Mouse (Mus musculus): Measurements from ENCODE around the gene Htr1b. TPM values are rescaled to one million over a fixed set of nuclear protein-coding genes. Genes with fewer than 3 reads are reported as not detected.

The Htr1b gene
- total RNA-seq (2021) (10 to 100 TPM in 1 of 2 experiments, 1 to 10 TPM in 1; 7.1 to 13.1 TPM), polyA plus RNA-seq (2012; rRNA removed) (0.99 and 2.2 TPM in 2 replicates)
- long read RNA-seq, full-length matches to known transcripts = 1 of 1 reads
- long read RNA-seq, partial matches to known transcripts = 0 of 1 reads
- long read RNA-seq, other reads (novel, unspliced or antisense) = 0 of 1 reads

DNA sequence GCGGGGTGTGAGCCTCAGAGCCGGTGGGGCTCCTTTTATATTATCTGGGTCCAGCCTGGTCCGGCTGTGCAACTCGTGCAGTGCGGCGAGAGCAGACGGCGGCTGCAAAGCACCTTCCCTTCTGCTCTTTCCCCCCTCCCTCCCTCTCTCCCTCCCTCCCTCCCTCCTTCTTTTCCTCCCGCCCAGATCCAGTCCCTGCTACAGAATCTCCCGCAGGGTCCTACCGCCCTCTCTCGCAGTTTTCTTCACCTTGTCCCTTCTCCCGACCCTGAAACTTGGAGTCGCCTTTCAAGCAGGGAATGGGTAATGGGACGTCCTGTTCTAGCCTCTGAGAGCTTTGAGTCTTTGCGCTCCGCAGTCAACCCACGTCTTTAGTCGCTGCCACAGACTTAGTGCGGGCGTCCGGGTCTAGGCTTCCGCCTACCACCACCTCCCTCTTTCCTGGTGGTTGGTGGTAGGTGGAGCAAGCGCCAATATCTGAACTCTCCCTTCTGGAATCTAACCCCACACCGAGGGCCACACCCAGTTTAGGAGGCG is at the start of gene Htr1b:
Htr1b (minus strand) TSS at position 392 of the 537 bp plus-strand sequence.
- DNase-seq = no peak

GRCm38 (mm10) chr9:81676716-81677115 is 43.1 kb upstream of the Htr1b start:
- no peak for DNase-seq

DNA sequence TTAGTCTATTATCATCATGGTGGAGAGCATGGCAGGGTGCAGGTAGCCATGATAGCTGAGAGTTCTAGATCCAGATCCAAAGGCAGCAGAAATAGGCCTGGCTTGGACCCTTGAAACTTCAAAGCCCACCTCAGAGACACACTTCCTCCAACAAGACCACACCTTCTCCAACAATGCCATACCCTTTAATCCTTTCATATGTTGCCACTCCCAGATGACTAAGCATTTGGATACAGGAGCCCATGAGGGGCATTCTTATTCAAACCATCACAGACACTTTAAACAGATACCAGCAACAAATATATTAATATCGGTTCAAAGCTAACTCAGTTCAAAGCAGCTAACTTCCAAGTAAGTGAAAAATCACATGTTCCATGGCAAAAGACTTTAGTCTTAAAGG is 3.9 kb upstream of the Htr1b start:
- DNase-seq = no peak

DNA sequence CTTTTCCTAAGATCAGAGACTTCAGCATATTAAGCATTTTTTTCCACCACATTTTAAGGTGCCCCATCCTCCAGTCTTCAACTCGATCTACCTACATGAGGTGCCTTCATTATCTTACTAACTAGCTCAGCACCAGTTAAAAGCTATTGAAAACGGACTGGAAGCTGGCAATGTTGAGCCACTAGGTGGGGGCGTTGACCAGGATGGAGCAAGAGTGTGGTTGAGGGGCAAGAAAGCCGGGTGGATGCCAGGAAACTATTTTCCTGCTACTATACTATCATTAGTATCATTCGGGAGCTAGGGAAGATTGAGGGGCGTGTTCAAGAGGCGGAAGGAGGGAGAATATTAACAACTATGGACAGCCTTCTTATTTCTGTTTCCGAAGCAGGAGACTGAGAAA is 1.5 kb upstream of the Htr1b start:
- peak; percentile 22 for DNase-seq

DNA sequence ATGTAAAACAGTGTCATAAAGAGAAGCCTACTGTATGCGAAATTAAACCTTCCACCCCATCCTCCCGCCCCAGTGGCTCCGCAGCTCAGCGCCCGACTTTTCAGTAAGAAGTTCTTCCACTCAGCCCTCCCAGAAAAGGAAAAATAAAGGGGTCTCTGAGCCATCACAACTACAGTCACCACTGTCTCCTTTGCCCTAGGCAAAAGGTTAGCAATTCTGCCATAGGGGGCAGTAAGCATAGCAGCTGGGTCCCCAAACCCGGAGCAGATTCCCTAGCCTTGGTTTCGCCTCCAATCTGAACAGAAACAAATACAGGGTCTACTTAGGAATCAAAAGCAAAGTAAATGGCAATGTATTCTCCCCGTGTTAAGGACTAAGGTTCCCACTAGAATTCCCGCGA is 535 bp upstream of the Htr1b start:
- no peak for DNase-seq

DNA sequence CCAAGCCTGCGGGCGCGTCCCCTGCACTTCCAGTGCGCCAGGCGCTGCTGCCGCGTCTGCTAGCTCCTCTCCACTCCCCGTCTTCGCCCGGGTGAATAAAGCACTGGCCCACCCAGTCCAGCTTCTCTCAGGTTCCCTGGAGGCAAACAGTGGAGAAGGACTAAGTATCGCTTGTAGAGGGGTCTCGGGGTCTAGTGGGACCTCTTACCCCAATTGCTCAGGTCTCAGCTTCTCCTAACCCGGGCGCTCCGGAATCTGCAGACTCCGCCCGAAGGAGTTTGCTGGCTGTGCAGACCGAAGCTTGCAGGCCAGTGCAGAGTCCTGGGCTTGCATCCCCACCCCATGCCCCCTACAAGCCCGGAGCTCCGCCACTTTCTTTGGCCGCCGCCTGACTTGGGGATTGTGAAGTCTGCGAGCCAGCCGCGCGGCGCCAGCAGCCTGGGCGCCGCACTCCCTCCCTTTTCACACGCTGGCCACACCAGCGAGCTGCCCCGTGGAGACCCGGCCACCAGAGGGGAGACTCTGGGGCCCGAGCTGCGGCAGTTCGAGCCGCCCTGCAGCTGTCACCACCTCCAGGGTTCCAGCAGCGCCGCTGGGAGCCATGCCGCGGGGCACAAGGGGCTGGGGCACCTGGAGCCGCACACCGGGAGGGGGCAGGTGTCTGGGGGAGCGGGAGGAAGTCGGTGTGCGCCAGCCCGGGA is 742 bp downstream of the Htr1b start:
- peak; percentile 72 for DNase-seq

DNA sequence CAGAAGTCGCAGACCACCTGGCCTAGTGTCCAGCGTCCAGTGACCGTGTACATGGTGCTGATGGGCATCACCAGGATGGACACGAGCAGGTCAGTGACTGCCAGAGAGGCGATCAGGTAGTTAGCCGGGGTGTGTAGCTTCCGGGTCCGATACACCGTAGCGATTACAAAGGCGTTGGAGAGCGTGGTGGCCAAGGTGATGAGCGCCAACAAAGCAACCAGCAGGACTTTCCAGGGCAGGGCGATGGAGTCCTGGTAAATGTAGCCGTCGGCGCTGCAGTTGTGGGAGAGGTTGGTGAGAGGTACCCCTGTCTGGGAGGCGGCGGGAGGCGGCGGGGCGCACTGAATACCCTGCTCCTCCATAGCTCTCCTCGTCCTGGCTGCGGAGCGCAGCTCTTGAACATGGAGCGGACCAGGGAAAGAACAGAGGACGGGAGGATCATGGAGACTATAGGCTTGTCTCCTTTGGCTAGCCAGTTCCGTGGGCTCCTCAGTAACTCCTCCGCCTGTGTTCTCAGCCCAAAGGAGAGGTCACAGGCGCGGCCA is 1.4 kb downstream of the Htr1b start:
- no peak for DNase-seq

GRCm38 (mm10) chr9:81631581-81632091 is 2.0 kb downstream of the Htr1b start:
- peak; percentile 55 for DNase-seq

GRCm38 (mm10) chr9:81626899-81627606 is 6.6 kb downstream of the Htr1b start:
- peak; percentile 78 for DNase-seq

DNA sequence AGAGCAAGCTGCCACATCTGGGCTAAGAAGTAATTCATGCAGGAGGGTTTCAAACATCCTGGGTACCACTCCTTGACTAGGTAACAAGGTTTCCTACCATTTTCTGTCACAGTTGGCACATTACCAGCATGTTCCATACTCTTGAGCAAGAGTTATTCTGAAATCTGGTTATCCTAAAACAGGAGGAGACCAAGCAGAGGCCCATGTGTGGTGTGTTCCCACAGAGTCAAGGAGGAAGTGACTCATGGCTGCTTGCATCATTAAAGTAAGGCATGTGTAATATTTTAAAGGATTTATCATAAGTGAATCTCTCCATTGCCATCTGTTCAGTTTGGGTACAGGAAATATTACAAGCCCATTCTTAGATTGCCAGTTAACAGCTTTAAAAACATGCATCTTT is 7.7 kb downstream of the Htr1b start:
- no peak for DNase-seq

DNA sequence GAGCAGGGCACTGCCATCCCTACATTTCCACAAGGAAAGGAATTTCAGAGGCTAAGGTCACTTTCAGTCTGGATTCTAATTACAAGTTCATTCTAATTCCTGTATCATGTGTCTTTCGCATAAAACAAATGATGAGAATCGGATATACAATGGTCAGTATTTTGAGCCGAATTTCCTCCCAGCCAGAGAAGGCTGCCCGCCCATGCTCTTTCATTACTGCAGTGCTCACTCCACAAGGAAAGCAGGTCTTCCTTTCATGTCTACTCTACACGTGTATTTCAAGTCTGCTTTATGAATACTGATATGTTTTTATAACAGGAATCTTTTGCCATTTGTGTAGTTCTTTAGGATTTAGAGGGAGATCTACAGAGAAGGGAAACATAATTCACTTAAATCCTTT is 10.8 kb downstream of the Htr1b start:
- no peak for DNase-seq

DNA sequence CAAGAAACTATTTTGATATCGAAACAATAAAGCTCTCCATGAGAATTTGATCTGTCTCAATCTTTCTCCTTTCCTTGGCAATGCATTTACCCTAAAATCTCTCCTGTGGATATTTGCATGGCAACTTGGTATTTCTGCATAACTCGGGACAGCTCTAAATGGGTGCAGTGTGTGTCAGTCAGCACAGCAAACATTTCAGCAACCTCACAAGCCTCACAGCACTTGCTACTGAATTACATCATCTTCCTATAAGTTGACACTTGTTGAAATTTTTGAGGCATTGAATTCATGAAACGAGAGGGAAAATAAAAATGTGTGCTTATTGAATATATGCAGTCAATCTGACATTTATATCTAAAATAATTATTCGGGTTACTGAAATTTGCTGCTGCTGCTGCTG is 22.6 kb downstream of the Htr1b start:
- DNase-seq = no peak

Other genes with a start within 250 kb of the Htr1b start
- under 1 TPM in 1 of 2 experiments, not detected in 1; 0.45 TPM for gene Mei4, start 229.8 kb upstream of the Htr1b start, total RNA-seq (2021)
- 0.13 TPM in 1 of 2 replicates, not detected in the other for gene Mei4, start 229.8 kb upstream of the Htr1b start, polyA plus RNA-seq (2012; rRNA removed)